Mouse (Mus musculus) MEL-GATA-1-ER (cell line): Measurements from ENCODE around the gene Galp.
A peak's percentile ranks its signal among the peaks of the same experiment; 100 is the strongest.

Experiments used
- DNase-seq: peaks from one replicate; pipeline ENCODE4 v3.0.0-alpha.2; 2012; ENCODE audit warnings: low read depth; ENCODE audit errors: extremely low read depth

Galp gene

GRCm38 (mm10) chr7:6196790-6197189 lies at the start of gene Galp:
Gene Galp, plus strand, starts transcription at chr7:6197090.
- no peak for DNase-seq

GRCm38 (mm10) chr7:6147688-6148087 lies 49.2 kb upstream of the Galp start:
- DNase-seq = no peak

- no peak for DNase-seq
These were observed 45.6 kb upstream of the Galp start for GRCm38 (mm10) chr7:6151266-6151665.

GRCm38 (mm10) chr7:6152036-6152435 lies 44.9 kb upstream of the Galp start:
- no peak for DNase-seq

GRCm38 (mm10) chr7:6153131-6153530 lies 43.8 kb upstream of the Galp start:
- DNase-seq = no peak

GRCm38 (mm10) chr7:6154164-6154563 lies 42.7 kb upstream of the Galp start:
- no peak for DNase-seq

- no peak for DNase-seq
These were observed 41.6 kb upstream of the Galp start for GRCm38 (mm10) chr7:6155031-6155872.

- DNase-seq = peak; percentile 89
These were observed 40.9 kb upstream of the Galp start, which contains the start of gene Zfp787 for GRCm38 (mm10) chr7:6155901-6156411. Gene Zfp787, minus strand, starts transcription at chr7:6155997.

- no peak for DNase-seq
These were observed 39.9 kb upstream of the Galp start for GRCm38 (mm10) chr7:6156901-6157472.

GRCm38 (mm10) chr7:6157479-6157878 lies 39.4 kb upstream of the Galp start:
- no peak for DNase-seq

GRCm38 (mm10) chr7:6159604-6160003 lies 37.3 kb upstream of the Galp start:
- no peak for DNase-seq

GRCm38 (mm10) chr7:6161541-6161940 lies 35.3 kb upstream of the Galp start:
- no peak for DNase-seq

GRCm38 (mm10) chr7:6162172-6162571 lies 34.7 kb upstream of the Galp start:
- no peak for DNase-seq

- DNase-seq = no peak
These were observed 32.2 kb upstream of the Galp start for GRCm38 (mm10) chr7:6164671-6165070.

GRCm38 (mm10) chr7:6169403-6169802 lies 27.5 kb upstream of the Galp start:
- no peak for DNase-seq

GRCm38 (mm10) chr7:6170391-6170790 lies 26.5 kb upstream of the Galp start:
- no peak for DNase-seq

- no peak for DNase-seq
These were observed 26.0 kb upstream of the Galp start for GRCm38 (mm10) chr7:6170871-6171270.

- DNase-seq = no peak
These were observed 25.4 kb upstream of the Galp start for GRCm38 (mm10) chr7:6171444-6172005.

- peak; percentile 99 for DNase-seq
These were observed 24.8 kb upstream of the Galp start, which contains the start of gene Zfp444 for GRCm38 (mm10) chr7:6172006-6172649. Gene Zfp444, plus strand, starts transcription at chr7:6172226.

- no peak for DNase-seq
These were observed 24.1 kb upstream of the Galp start for GRCm38 (mm10) chr7:6172674-6173244.

GRCm38 (mm10) chr7:6173872-6174271 lies 23.0 kb upstream of the Galp start:
- no peak for DNase-seq
